ENCODE assay signal across 33 mouse cellular contexts in genomic region chr11:87060410-87060809, GRCm38 (mm10). TPM values are rescaled to one million over a fixed set of nuclear protein-coding genes. Genes with fewer than 3 reads are reported as not detected.
"Had no signal": no experiment of that assay in that cellular context is flagged by ENCODE, and none has a peak within 500 bp of the region (broad histone marks: within the 10 kb centered on the region; RNA-seq: fewer than 3 reads in every experiment).

No protein-coding gene starts in this region.

- H3K4me1 ChIP-seq: limb, embryonic 10.5 days; limb, embryonic 13.5 days; limb, embryonic 15.5 days; lung, embryonic 15.5 days; midbrain, embryonic 12.5 days; midbrain, embryonic 15.5 days; neural tube, embryonic 12.5 days had no signal

- H3K9me3 ChIP-seq: limb, embryonic 10.5 days; limb, embryonic 12.5 days; limb, embryonic 13.5 days; limb, embryonic 15.5 days; liver, embryonic 12.5 days; liver, embryonic 13.5 days; liver, embryonic 15.5 days; lung, embryonic 15.5 days; megakaryocyte, embryonic 14.5 days; midbrain, embryonic 10.5 days; midbrain, embryonic 12.5 days; midbrain, embryonic 13.5 days; midbrain, embryonic 15.5 days; neural tube, embryonic 12.5 days had no signal

- H3K9ac ChIP-seq: limb, embryonic 12.5 days; limb, embryonic 13.5 days; limb, embryonic 15.5 days; liver, embryonic 12.5 days; liver, embryonic 13.5 days; liver, embryonic 14.5 days; liver, embryonic 15.5 days; lung, embryonic 14.5 days; lung, embryonic 15.5 days; midbrain, embryonic 12.5 days; midbrain, embryonic 13.5 days; midbrain, embryonic 15.5 days; neural tube, embryonic 12.5 days had no signal

- H3K4me3 ChIP-seq: limb, embryonic 10.5 days; limb, embryonic 12.5 days; limb, embryonic 13.5 days; limb, embryonic 15.5 days; liver, embryonic 12.5 days; liver, embryonic 13.5 days; liver, embryonic 15.5 days; lung, embryonic 15.5 days; megakaryocyte, embryonic 14.5 days; midbrain, embryonic 10.5 days; midbrain, embryonic 12.5 days; midbrain, embryonic 13.5 days; midbrain, embryonic 15.5 days; myocyte; neural tube, embryonic 12.5 days had no signal

- DNase-seq: left cerebral cortex, postnatal 4 days; liver; liver, embryonic 13.5 days; lung, adult 18-20 months; lung, adult 2 months; lung, embryonic 14.5 days; lung, postnatal 10 days; lung, postnatal 14 days; lung, postnatal 36 days; lung, postnatal 4 days; midbrain, embryonic 14.5 days had no signal

- H3K27me3 ChIP-seq: limb, embryonic 12.5 days; limb, embryonic 13.5 days; limb, embryonic 15.5 days; liver, embryonic 13.5 days; liver, embryonic 15.5 days; lung, embryonic 15.5 days; midbrain, embryonic 12.5 days; midbrain, embryonic 13.5 days; midbrain, embryonic 15.5 days; neural tube, embryonic 12.5 days had no signal

- H3K27ac ChIP-seq: limb, embryonic 10.5 days; limb, embryonic 12.5 days; limb, embryonic 13.5 days; limb, embryonic 15.5 days; liver, embryonic 12.5 days; liver, embryonic 13.5 days; liver, embryonic 14.5 days; liver, embryonic 15.5 days; lung, embryonic 15.5 days; macrophage; midbrain, embryonic 10.5 days; midbrain, embryonic 12.5 days; midbrain, embryonic 13.5 days; midbrain, embryonic 15.5 days; neural tube, embryonic 12.5 days had no signal

- ATAC-seq: liver, embryonic 12.5 days; lung, postnatal 0 days; midbrain, embryonic 13.5 days; midbrain, embryonic 15.5 days; midbrain, embryonic 16.5 days had no signal

- H3K4me2 ChIP-seq: limb, embryonic 12.5 days; limb, embryonic 13.5 days; limb, embryonic 15.5 days; liver, embryonic 11.5 days; liver, embryonic 12.5 days; liver, embryonic 13.5 days; liver, embryonic 15.5 days; lung, embryonic 14.5 days; lung, embryonic 15.5 days; midbrain, embryonic 11.5 days; midbrain, embryonic 12.5 days; midbrain, embryonic 13.5 days; midbrain, embryonic 15.5 days; neural tube, embryonic 12.5 days had no signal

- H3K36me3 ChIP-seq: liver, embryonic 12.5 days; liver, embryonic 13.5 days; liver, embryonic 15.5 days had no signal

RNA-seq across cellular contexts. Expression of gene Gdpd1, which starts 13.5 kb away (rescaled TPM):
- total RNA-seq: monocyte, adult 5-6 weeks had no signal

RNA-seq across cellular contexts. Expression of gene Prr11, which starts 48.1 kb away (rescaled TPM):
- total RNA-seq: liver, adult 2 months; monocyte, adult 5-6 weeks had no signal
